Mouse (Mus musculus) stomach, embryonic 15.5 days (tissue): ENCODE results near the gene Mroh2b. TPM values are rescaled to one million over a fixed set of nuclear protein-coding genes. Genes with fewer than 3 reads are reported as not detected.

Source experiments
- ATAC-seq: fragments of 200-750 bp; cut with Nextera tagmentation; 2 replicates; pipeline ENCODE4 v1.8.0; 2017; ENCODE audit warnings: low read depth, moderate number of reproducible peaks, moderate TSS enrichment; ENCODE audit not compliant: insufficient read depth, low FRiP score
- H3K27ac ChIP-seq: fragments of 300-500 bp; sonication (generic); 2 replicates; pipeline ENCODE4 v1.5.1; 2015; ENCODE audit warnings: mild to moderate bottlenecking, inconsistent platforms
- H3K27me3 ChIP-seq: fragments of 300-500 bp; sonication (generic); replicated peaks from 2 replicates; pipeline ENCODE4 v1.6.1; 2015; ENCODE audit warnings: inconsistent platforms
- H3K36me3 ChIP-seq: fragments of 300-500 bp; sonication (generic); 2 replicates; pipeline ENCODE4 v1.6.1; 2015; ENCODE audit warnings: inconsistent platforms
- H3K4me1 ChIP-seq: fragments of 300-500 bp; sonication (generic); 2 replicates; pipeline ENCODE4 v1.6.1; 2015; ENCODE audit warnings: inconsistent platforms
- H3K4me2 ChIP-seq: fragments of 300-500 bp; sonication (generic); 2 replicates; pipeline ENCODE4 v1.6.1; 2015; ENCODE audit warnings: mild to moderate bottlenecking, inconsistent platforms
- H3K4me3 ChIP-seq: fragments of 300-500 bp; sonication (generic); replicated peaks from 2 replicates; pipeline ENCODE4 v1.5.1; 2015; ENCODE audit warnings: inconsistent platforms
- H3K9ac ChIP-seq: fragments of 300-500 bp; sonication (generic); 2 replicates; pipeline ENCODE4 v1.6.1; 2015; ENCODE audit warnings: inconsistent platforms
- H3K9me3 ChIP-seq: fragments of 300-500 bp; sonication (generic); 2 replicates; pipeline ENCODE4 v1.6.1; 2016; ENCODE audit warnings: inconsistent platforms
- WGBS: fragments of 180-500 bp; shearing (Covaris S2); methylation state at CpG from one replicate; pipeline ENCODE4 v1.1.7; 2015; 5-methylcytosine and 5-hydroxymethylcytosine counted together
- polyA plus RNA-seq: library from polyadenylated mRNA; unstranded; fragments of >200 nt; fragmentation: Nextera tagmentation; extraction: Ambion mirVana; gene quantifications from 2 replicates; pipeline ENCODE4 v1.2.1, GENCODE M21; 2015

Gene Mroh2b
- not detected in 2 replicates for polyA plus RNA-seq

DNA sequence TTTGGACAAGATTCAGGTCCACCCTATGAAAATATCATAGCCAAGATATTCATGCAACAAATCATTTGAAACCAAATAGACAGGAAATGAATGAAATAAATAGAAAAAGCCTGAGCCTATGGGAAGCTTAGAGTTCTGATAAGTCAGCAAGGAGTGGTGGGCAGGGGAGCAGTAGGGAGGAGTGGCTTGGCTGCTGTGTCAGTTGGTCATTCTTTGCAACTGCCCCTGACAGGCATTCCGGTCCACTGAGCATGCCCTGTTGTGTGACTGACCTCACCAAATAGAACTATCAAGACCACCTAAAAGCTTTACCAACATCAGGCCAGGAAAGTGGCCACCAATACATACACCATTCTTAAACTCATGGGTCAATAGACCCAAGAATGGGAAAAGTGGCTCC, at the start of gene Mroh2b:
Gene Mroh2b (plus strand): TSS at position 301 of the 400 bp plus-strand sequence.
- ATAC-seq = no peak
- H3K4me2 ChIP-seq = no peak within 1 kb of the TSS
- no peak within 1 kb of the TSS for H3K4me3 ChIP-seq
- 78% methylated on average over 1 of the region's 1 CpGs for WGBS
- no peaks in the 10 kb centered on the region for H3K4me1 ChIP-seq
- H3K9ac ChIP-seq = no peak within 1 kb of the TSS
- no peaks in the 10 kb centered on the region for H3K27me3 ChIP-seq
- H3K36me3 ChIP-seq = no peaks in the 10 kb centered on the region
- no peak within 1 kb of the TSS for H3K27ac ChIP-seq
- no peaks in the 10 kb centered on the region for H3K9me3 ChIP-seq

DNA sequence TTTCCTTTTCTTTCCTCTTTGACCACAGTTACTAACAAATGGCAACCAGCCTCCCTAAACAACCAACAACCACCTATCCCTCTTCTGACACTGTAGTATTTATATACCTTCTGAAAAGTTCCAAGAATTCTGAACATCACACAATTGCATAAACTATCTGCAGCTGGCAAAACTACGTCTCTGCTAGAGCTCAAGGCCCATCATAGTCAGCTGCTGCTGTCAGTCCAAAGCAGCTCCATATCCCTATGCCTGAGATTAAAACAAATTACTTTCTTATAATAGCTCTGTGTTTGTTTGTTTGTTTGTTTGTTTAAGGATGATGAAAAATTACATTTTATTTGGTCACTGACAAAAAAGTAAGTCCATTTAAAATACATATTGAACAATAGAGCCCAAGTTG, 48.5 kb upstream of the Mroh2b start:
- ATAC-seq = no peak
- Histone ChIP-seq H3K4me2 (no peak overlapping the region), H3K36me3 (no peaks in the 10 kb centered on the region), H3K9ac (no peak overlapping the region), H3K9me3 (no peaks in the 10 kb centered on the region), H3K27ac (no peak overlapping the region), H3K4me3 (no peak overlapping the region), H3K27me3 (no peaks in the 10 kb centered on the region), H3K4me1 (no peaks in the 10 kb centered on the region)
- WGBS = 77% methylated on average over 1 of the region's 1 CpGs

- no peaks in the 10 kb centered on the region for H3K27me3 ChIP-seq
- H3K27ac ChIP-seq = no peak overlapping the region
- no peak overlapping the region for H3K4me2 ChIP-seq
- no peaks in the 10 kb centered on the region for H3K4me1 ChIP-seq
- ATAC-seq = no peak
- no peak overlapping the region for H3K4me3 ChIP-seq
- 64% methylated on average over 3 of the region's 3 CpGs for WGBS
- H3K9ac ChIP-seq = no peak overlapping the region
- H3K36me3 ChIP-seq = no peaks in the 10 kb centered on the region
- H3K9me3 ChIP-seq = no peaks in the 10 kb centered on the region
Observed at GRCm38 (mm10) chr15:4894962-4895361, 3.6 kb upstream of the Mroh2b start.

- WGBS = 87% methylated on average over 8 of the region's 8 CpGs
- no peak overlapping the region for H3K27ac ChIP-seq
- ATAC-seq = no peak
- no peaks in the 10 kb centered on the region for H3K4me1 ChIP-seq
- no peaks in the 10 kb centered on the region for H3K36me3 ChIP-seq
- no peak overlapping the region for H3K4me3 ChIP-seq
- no peaks in the 10 kb centered on the region for H3K9me3 ChIP-seq
- H3K27me3 ChIP-seq = no peaks in the 10 kb centered on the region
- no peak overlapping the region for H3K4me2 ChIP-seq
- H3K9ac ChIP-seq = no peak overlapping the region
Observed at GRCm38 (mm10) chr15:4934731-4935130, 36.2 kb downstream of the Mroh2b start.

DNA sequence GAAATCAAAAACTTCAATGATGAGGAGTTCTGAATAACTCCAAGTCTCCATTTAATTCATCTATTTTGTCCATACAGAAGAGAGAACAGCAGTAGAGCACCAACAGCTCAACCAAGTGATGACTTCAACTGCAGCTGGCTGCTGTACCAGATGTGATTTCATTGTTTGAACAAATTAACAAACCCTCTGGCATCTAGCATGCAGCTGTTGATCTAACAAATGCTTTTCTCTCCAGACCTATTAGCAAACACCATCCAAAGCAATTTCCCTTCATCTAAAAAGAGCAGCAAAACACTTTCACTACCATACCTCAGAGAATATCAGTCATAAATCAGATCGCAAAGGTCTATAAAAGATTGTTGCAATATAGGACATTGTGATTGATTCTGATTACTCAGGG, 74.8 kb downstream of the Mroh2b start:
- no peaks in the 10 kb centered on the region for H3K36me3 ChIP-seq
- ATAC-seq = no peak
- H3K4me1 ChIP-seq = no peaks in the 10 kb centered on the region
- no peak overlapping the region for H3K4me3 ChIP-seq
- no peaks in the 10 kb centered on the region for H3K27me3 ChIP-seq
- no peak overlapping the region for H3K9ac ChIP-seq
- no peak overlapping the region for H3K27ac ChIP-seq
- H3K9me3 ChIP-seq = no peaks in the 10 kb centered on the region
- H3K4me2 ChIP-seq = no peak overlapping the region
- WGBS = 86% methylated on average over 1 of the region's 1 CpGs

GRCm38 (mm10) chr15:5002903-5003302, 104.4 kb downstream of the Mroh2b start:
- Histone ChIP-seq H3K4me3 (no peak overlapping the region), H3K27ac (no peak overlapping the region), H3K4me1 (no peaks in the 10 kb centered on the region), H3K4me2 (no peak overlapping the region), H3K27me3 (no peaks in the 10 kb centered on the region), H3K9me3 (no peaks in the 10 kb centered on the region), H3K36me3 (no peaks in the 10 kb centered on the region), H3K9ac (no peak overlapping the region)
- no peak for ATAC-seq
- WGBS = 32% methylated on average over 2 of the region's 2 CpGs

- no peak overlapping the region for H3K4me2 ChIP-seq
- H3K4me1 ChIP-seq = no peaks in the 10 kb centered on the region
- no peaks in the 10 kb centered on the region for H3K27me3 ChIP-seq
- H3K9ac ChIP-seq = no peak overlapping the region
- H3K36me3 ChIP-seq = no peaks in the 10 kb centered on the region
- H3K4me3 ChIP-seq = no peak overlapping the region
- 77% methylated on average over 6 of the region's 6 CpGs for WGBS
- no peak for ATAC-seq
- H3K27ac ChIP-seq = no peak overlapping the region
- H3K9me3 ChIP-seq = no peaks in the 10 kb centered on the region
Observed at GRCm38 (mm10) chr15:5003503-5004196, 105.1 kb downstream of the Mroh2b start.

DNA sequence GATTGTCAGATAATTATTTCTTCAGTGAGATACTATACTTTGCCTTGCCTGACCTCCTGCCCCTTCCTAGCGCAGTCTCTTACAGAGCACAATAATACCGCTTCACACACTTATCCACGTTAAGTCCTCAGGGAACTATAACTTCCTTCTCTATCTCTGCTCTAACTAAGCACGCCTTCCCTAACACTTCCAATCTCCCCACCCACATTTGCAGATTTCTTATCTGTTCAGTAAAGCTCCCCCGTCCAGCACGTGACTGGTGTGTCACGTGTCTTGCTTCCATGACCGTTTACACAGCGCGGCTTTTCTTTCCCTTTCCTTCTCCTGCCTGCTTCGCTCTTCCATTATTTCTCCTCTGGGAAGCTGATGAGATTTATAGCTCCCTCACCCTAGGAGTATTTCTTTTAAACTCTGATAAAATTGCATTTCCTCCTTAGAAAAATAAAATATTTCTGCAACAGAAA, 111.1 kb downstream of the Mroh2b start:
- ATAC-seq = no peak
- no peak overlapping the region for H3K27ac ChIP-seq
- WGBS = 59% methylated on average over 11 of the region's 11 CpGs
- no peaks in the 10 kb centered on the region for H3K27me3 ChIP-seq
- H3K9ac ChIP-seq = no peak overlapping the region
- H3K4me2 ChIP-seq = no peak overlapping the region
- no peaks in the 10 kb centered on the region for H3K4me1 ChIP-seq
- no peak overlapping the region for H3K4me3 ChIP-seq
- no peaks in the 10 kb centered on the region for H3K36me3 ChIP-seq
- no peaks in the 10 kb centered on the region for H3K9me3 ChIP-seq

Other genes with a start within 250 kb of the Mroh2b start
- gene C6, start 171.6 kb upstream of the Mroh2b start, polyA plus RNA-seq = 0.04 TPM in 2 replicates
- gene C7, start 165.0 kb downstream of the Mroh2b start, polyA plus RNA-seq = 0.08 TPM in 1 of 2 replicates, not detected in the other
- 1.6 and 1.9 TPM in 2 replicates for gene Card6, start 209.8 kb downstream of the Mroh2b start, polyA plus RNA-seq
- 511 and 526 TPM in 2 replicates for gene Rpl37, start 217.9 kb downstream of the Mroh2b start, polyA plus RNA-seq
- 19.9 and 21.5 TPM in 2 replicates for gene Prkaa1, start 245.1 kb downstream of the Mroh2b start, polyA plus RNA-seq